Mouse (Mus musculus) thymus, adult 2 months (tissue): ENCODE measurements around the gene Tyw1.

Experiments
- CTCF ChIP-seq: fragments of 200-500 bp; IDR thresholded peaks from 2 replicates; pipeline ENCODE4 v1.5.1; 2012; ENCODE audit warnings: mild to moderate bottlenecking, control low read depth, low read length, moderate library complexity, borderline replicate concordance; ENCODE audit not compliant: control insufficient read depth, poor library complexity, insufficient read depth; ENCODE audit errors: extremely low read depth
- POLR2A ChIP-seq: fragments of 200-500 bp; IDR thresholded peaks from 2 replicates; pipeline ENCODE4 v1.6.1; 2012; ENCODE audit warnings: mild to moderate bottlenecking, low read length, control low read depth, moderate library complexity; ENCODE audit not compliant: control insufficient read depth, poor library complexity, insufficient read depth; ENCODE audit errors: extremely low read depth

DNA sequence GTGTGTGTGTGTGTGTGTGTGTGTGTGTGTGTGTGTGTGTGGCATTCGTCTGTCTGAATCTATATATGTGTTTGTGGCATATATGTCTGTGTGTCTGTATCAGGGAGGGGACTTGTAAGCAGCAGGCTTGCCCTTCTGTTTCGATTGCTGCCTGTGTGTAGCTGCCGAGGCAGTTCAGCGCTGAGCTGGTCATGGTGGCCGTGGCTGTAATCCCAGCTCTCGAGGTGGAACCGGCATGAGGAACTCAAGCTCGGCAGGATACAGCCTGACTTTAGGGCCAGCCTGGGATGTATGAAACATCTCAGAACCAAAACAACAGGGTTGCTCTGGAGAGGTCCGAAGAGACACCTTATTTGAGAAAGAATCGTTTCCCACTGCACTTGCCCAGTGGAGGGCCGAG, 78.6 kb downstream of the Tyw1 start:
- no peak for TF ChIP-seq CTCF
- TF ChIP-seq POLR2A, result no peak
